Mouse (Mus musculus) myocyte (in vitro differentiated cells): ENCODE data around the gene Tspan15. TPM values are rescaled to one million over a fixed set of nuclear protein-coding genes. Genes with fewer than 3 reads are reported as not detected.

Experiments
- H3K27me3 ChIP-seq: one replicate; pipeline ENCODE4 v1.6.1; 2011; ENCODE audit not compliant: control insufficient read depth, insufficient read depth, insufficient read length
- H3K36me3 ChIP-seq: one replicate; pipeline ENCODE4 v1.6.1; 2011; ENCODE audit not compliant: control insufficient read depth, insufficient read depth
- H3K4me2 ChIP-seq: one replicate; pipeline ENCODE4 v1.6.1; 2011; ENCODE audit warnings: low read depth, control low read depth
- H3K4me3 ChIP-seq: one replicate; pipeline ENCODE4 v1.5.1; 2011; ENCODE audit warnings: mild to moderate bottlenecking, control low read depth, moderate library complexity
- H3K79me2 ChIP-seq: one replicate; pipeline ENCODE4 v1.6.1; 2011; ENCODE audit not compliant: control insufficient read depth, insufficient read depth
- H3ac ChIP-seq: one replicate; pipeline ENCODE4 v1.6.1; 2011; ENCODE audit not compliant: control insufficient read depth, insufficient read length
- CEBPB ChIP-seq: IDR thresholded peaks from 2 replicates; pipeline ENCODE4 v1.6.1; 2011; ENCODE audit warnings: mild to moderate bottlenecking, moderate library complexity; ENCODE audit not compliant: poor library complexity, insufficient read depth, severe bottlenecking
- E2F4 ChIP-seq: IDR thresholded peaks from one replicate; pipeline ENCODE4 v1.6.1; 2011; ENCODE audit warnings: mild to moderate bottlenecking, control low read depth, moderate library complexity; ENCODE audit not compliant: insufficient read depth
- MAX ChIP-seq: IDR thresholded peaks from one replicate; pipeline ENCODE4 v1.6.1; 2011; ENCODE audit warnings: low read depth, mild to moderate bottlenecking, control low read depth
- MYOD1 ChIP-seq, 3 experiments: IDR thresholded peaks; one replicate each; pipeline ENCODE4 v1.6.1; 2011; ENCODE audit warnings: control low read depth in 2 of 3, low read depth in 2 of 3, mild to moderate bottlenecking in 2 of 3, moderate library complexity in 1 of 3; ENCODE audit not compliant: insufficient read length in 2 of 3, control insufficient read depth in 1 of 3
- MYOG ChIP-seq, 3 experiments: IDR thresholded peaks; one replicate each; pipeline ENCODE4 v1.6.1; 2011; ENCODE audit warnings: control low read depth in 2 of 3, low read depth in 2 of 3, mild to moderate bottlenecking in 2 of 3; ENCODE audit not compliant: insufficient read length in 2 of 3, control insufficient read depth in 1 of 3, insufficient read depth in 1 of 3
- POLR2A ChIP-seq: IDR thresholded peaks from one replicate; pipeline ENCODE4 v1.6.1; 2011; ENCODE audit warnings: low read depth, mild to moderate bottlenecking, control low read depth, moderate library complexity; ENCODE audit not compliant: insufficient read length
- POLR2AphosphoS2 ChIP-seq: IDR thresholded peaks from one replicate; pipeline ENCODE4 v1.6.1; 2011; ENCODE audit warnings: low read depth, control low read depth; ENCODE audit not compliant: insufficient read length
- REST ChIP-seq: IDR thresholded peaks from one replicate; pipeline ENCODE4 v1.6.1; 2011; ENCODE audit warnings: mild to moderate bottlenecking, control low read depth, moderate library complexity; ENCODE audit not compliant: insufficient read depth, insufficient read length
- SRF ChIP-seq: IDR thresholded peaks from one replicate; pipeline ENCODE4 v1.6.1; 2011; ENCODE audit warnings: low read depth; ENCODE audit not compliant: control insufficient read depth, insufficient read length
- TCF12 ChIP-seq: IDR thresholded peaks from one replicate; pipeline ENCODE4 v1.6.1; 2011; ENCODE audit warnings: mild to moderate bottlenecking, control low read depth; ENCODE audit not compliant: poor library complexity, insufficient read depth, severe bottlenecking
- TCF3 ChIP-seq: IDR thresholded peaks from one replicate; pipeline ENCODE4 v1.6.1; 2011; ENCODE audit warnings: low read depth, control low read depth; ENCODE audit not compliant: insufficient read length
- USF1 ChIP-seq: IDR thresholded peaks from one replicate; pipeline ENCODE4 v1.6.1; 2011; ENCODE audit warnings: low read depth, mild to moderate bottlenecking, control low read depth, moderate library complexity
- polyA plus RNA-seq: library from polyadenylated mRNA; unstranded; fragments of >200 nt; fragmentation: generic; extraction: Trizol; gene quantifications from one replicate; pipeline ENCODE4 v1.2.1, GENCODE M21; 2012; ENCODE audit warnings: missing spikeins

The Tspan15 gene
- polyA plus RNA-seq, 1 experiment = 18.7 TPM

DNA sequence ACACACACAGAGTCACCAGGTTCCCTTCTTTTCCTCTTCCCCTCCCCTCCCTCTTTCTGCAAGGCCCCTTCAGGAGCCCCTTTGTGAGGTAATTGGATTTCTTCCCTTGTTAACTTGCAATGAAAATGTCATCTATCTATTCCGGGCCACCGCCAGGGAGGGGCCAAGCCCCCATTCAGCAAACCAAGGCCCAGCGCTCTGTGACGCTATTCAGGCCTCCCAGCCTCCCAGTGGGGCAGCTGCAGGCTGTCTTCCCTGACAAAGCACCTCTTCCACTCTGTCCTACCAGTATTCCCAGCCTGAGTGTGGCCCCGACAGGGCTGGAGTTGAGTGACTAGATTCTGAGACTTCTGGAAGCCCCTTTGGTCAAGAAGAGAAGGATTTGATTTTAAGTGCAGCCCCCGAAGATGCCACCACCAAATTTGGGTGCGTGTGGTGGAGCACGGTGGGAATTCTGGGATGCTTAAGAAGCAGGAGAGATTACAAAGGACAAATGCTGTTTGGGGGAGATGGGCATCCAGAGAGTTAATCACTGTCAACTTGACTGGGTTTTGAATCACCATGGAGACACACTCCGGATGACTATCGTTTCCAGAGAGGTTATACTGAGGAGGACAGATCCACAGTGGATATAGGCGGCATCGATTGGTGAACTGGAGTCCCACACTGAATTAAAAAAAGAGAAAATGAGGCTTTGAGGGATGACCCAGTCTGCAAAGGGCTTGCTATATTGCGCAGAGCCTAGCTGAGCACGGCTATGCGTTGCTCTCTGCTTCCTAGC, 56.3 kb downstream of the Tspan15 start:
- H3K27me3 ChIP-seq = no peaks in the 10 kb centered on the region
- H3ac ChIP-seq = no peak overlapping the region
- H3K4me3 ChIP-seq = no peak overlapping the region
- no peaks in the 10 kb centered on the region for H3K79me2 ChIP-seq
- H3K4me2 ChIP-seq = no peak overlapping the region
- TF ChIP-seq CEBPB (no peak), USF1 (no peak), POLR2A (no peak), TCF12 (no peak), TCF3 (no peak), REST (no peak), SRF (no peak), E2F4 (no peak), POLR2AphosphoS2 (no peak), MYOD1 (IDR thresholded peaks at IDR 0.05; ENCODE audit: control insufficient read depth in 1 of 3, insufficient read length in 2 of 3, low read depth in 2 of 3) (no peak), MYOG (IDR thresholded peaks at IDR 0.05; ENCODE audit: control insufficient read depth in 1 of 3, insufficient read depth in 1 of 3, insufficient read length in 2 of 3, low read depth in 2 of 3) (no peak), MAX (no peak)
- no peaks in the 10 kb centered on the region for H3K36me3 ChIP-seq

DNA sequence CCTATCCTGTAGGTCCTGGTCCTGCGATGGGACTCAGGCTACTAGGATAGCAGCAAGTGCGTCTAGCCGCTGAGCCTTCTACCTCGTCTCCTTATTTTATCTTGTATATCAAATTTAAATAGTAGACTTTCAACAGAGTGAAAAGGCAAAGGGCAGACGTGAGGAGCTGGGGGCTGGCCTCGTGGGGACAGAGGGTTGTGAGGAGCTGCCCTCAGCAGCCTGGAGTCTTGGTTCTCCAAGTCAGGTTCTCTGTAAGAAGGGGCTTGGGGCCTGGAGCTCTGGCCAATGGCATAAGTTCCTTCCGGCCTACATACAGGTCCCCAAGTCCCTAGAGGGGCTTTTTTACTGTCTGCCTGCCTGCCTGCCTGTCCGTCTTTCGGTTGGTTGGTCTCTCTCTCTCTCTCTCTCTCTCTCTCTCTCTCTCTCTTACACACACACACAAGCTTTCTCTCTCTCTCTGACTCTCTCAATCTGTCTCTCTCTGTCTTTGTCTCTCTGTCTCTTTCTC, 57.1 kb downstream of the Tspan15 start:
- H3K4me2 ChIP-seq = no peak overlapping the region

DNA sequence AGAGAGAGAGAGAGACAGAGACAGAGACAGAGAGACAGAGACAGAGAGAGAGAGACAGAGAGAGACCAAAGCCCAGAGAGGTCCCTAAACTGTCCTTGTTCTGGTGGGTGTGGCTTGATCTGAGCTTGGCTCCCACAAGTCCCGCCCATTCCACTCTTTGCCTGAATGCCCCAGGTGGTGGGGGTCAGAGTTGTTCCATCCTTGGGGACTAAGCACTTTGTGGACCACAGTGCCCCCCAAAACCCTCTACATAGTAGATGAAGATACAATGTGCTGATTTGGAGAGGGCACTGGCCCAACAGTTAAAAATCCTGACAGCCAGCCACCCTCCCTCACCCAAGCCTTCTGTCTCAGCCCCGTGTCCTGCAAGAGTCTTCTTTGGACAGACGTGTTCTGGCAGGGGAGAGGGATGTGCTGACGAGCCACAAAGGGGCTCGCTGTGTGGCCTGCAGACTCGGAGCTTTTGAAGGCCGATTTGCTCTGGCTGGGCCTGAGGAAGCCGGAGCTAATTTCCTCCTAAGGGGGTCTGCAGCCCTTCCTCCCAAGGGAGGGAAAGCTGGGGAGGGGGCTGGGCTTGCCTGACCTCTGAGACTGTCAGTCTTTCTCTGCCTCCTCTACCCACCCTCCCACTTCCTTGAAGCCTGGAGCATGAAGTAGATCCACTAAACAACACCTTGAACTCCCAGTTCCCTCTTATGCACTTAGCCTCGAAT, 58.1 kb downstream of the Tspan15 start:
- H3K4me3 ChIP-seq = no peak overlapping the region
- H3ac ChIP-seq = no peak overlapping the region
- TF ChIP-seq REST (no peak), POLR2AphosphoS2 (no peak), CEBPB (no peak), TCF3 (no peak)
- no peaks in the 10 kb centered on the region for H3K27me3 ChIP-seq
- H3K4me2 ChIP-seq = no peak overlapping the region
- H3K79me2 ChIP-seq = no peaks in the 10 kb centered on the region
- no peaks in the 10 kb centered on the region for H3K36me3 ChIP-seq

More for the DNA sequence above, 57.1 kb downstream of the Tspan15 start:
- no peaks in the 10 kb centered on the region for H3K36me3 ChIP-seq
- H3ac ChIP-seq = no peak overlapping the region
- TF ChIP-seq CEBPB (no peak), TCF3 (no peak), MYOG (IDR thresholded peaks at IDR 0.05; ENCODE audit: control insufficient read depth in 1 of 3, insufficient read depth in 1 of 3, insufficient read length in 2 of 3, low read depth in 2 of 3) (no peak), TCF12 (no peak), REST (no peak), POLR2A (no peak), MYOD1 (IDR thresholded peaks at IDR 0.05; ENCODE audit: control insufficient read depth in 1 of 3, insufficient read length in 2 of 3, low read depth in 2 of 3) (no peak), MAX (no peak), POLR2AphosphoS2 (no peak), SRF (no peak), USF1 (no peak), E2F4 (no peak)
- no peak overlapping the region for H3K4me3 ChIP-seq
- H3K79me2 ChIP-seq = no peaks in the 10 kb centered on the region
- H3K27me3 ChIP-seq = no peaks in the 10 kb centered on the region

DNA sequence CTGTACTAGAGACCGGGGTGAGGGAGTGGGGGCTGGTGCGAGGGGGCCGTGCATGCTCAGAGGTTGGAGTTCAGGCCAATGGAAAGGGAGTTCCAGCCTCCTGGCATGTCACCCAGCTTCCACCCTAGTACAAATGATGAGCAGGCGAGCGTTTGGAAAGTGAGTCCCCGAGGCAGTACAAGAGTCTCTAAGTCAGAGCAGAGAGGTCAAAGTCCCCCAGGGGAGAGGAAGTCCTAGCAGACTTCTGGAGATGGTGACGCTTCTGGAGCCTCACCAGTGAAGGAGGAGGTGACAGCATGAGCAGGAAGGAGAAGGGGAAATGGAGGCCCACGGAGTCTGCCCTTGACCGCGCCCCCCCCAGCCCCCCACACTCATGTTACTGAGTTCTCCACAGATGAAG, 68.6 kb downstream of the Tspan15 start:
- H3K79me2 ChIP-seq = no peaks in the 10 kb centered on the region
- peaks cover 44% of the 10 kb centered on the region for H3K27me3 ChIP-seq
- H3K36me3 ChIP-seq = no peaks in the 10 kb centered on the region
- TF ChIP-seq MYOD1 (IDR thresholded peaks at IDR 0.05; ENCODE audit: control insufficient read depth in 1 of 3, insufficient read length in 2 of 3, low read depth in 2 of 3) (no peak), USF1 (no peak), SRF (no peak), CEBPB (no peak), REST (no peak), POLR2A (no peak), MYOG (IDR thresholded peaks at IDR 0.05; ENCODE audit: control insufficient read depth in 1 of 3, insufficient read depth in 1 of 3, insufficient read length in 2 of 3, low read depth in 2 of 3) (no peak), MAX (no peak), POLR2AphosphoS2 (no peak), E2F4 (no peak), TCF3 (no peak), TCF12 (no peak)
- no peak overlapping the region for H3ac ChIP-seq
- H3K4me3 ChIP-seq = no peak overlapping the region
- no peak overlapping the region for H3K4me2 ChIP-seq
